Mouse (Mus musculus): ENCODE data around the gene Mbtps2.

Mbtps2 gene

DNA sequence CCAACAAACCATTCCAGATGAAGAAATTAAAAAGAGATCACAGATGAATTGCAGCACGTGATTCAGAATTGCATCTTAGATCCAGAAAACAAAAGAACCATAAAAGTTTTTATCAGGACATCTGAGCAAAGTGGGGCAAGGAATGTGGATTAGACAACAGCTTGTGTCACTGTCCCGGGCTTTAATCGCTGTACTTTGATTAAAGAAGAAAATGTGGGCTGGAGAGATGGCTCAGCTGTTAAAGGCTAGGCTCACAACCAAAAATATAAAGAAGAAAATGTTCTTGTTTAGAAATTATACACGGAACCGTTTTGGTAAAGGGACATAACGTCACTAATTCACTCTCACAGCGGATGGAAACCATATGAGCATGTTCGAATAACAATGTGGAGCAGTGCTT lies 98.5 kb downstream of the Mbtps2 start:
- no peak for DNase-seq

GRCm38 (mm10) chrX:157493159-157493558 lies 105.4 kb downstream of the Mbtps2 start:
- DNase-seq: no peak

DNA sequence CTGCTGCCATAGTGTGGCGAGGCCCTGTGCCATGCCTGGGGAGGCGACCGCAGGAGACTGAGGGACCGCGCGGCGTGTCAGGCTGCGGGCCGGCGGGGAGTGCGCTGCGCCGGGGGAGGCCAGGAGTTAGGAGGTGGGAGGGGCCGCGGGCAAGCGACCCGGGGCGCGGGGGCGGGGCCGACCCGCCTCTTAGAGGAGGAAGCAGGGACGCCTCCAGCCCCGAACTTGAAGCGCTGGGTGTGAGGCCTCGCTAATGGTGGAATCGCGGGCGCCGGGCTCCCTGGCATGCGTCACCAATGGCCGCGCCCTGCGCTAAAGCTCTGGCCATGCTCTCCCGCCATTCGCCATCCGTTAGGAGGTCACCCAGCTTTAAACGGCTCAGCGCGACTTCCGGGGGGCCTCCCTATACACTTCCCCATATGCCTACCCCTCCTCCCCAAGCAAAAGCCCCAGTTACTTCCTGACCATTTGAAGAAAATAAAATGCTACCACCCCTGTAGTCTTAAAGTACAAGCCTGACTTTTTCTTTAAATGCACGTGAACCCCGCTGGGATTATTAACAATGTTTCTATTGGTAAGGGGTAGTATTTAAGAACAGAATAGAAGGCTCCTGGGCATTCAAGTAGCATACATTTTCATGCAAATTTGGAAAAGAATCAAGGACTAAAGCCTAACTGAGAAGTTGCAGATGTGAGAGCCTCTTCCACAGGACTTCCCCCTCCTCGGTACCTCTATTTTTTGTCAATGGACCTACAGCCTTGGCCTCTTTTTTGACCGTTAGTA lies 106.4 kb downstream of the Mbtps2 start, which contains the start of gene Sms:
TSS of gene Sms (minus strand) at position 344 of the 783 bp plus-strand sequence.
- DNase-seq: peak; percentile 51 to 58

GRCm38 (mm10) chrX:157491145-157491935 lies 107.2 kb downstream of the Mbtps2 start:
- DNase-seq: peak; percentile 21 to 23

- DNase-seq: no peak
Observed at GRCm38 (mm10) chrX:157490769-157491144, 107.8 kb downstream of the Mbtps2 start.

DNA sequence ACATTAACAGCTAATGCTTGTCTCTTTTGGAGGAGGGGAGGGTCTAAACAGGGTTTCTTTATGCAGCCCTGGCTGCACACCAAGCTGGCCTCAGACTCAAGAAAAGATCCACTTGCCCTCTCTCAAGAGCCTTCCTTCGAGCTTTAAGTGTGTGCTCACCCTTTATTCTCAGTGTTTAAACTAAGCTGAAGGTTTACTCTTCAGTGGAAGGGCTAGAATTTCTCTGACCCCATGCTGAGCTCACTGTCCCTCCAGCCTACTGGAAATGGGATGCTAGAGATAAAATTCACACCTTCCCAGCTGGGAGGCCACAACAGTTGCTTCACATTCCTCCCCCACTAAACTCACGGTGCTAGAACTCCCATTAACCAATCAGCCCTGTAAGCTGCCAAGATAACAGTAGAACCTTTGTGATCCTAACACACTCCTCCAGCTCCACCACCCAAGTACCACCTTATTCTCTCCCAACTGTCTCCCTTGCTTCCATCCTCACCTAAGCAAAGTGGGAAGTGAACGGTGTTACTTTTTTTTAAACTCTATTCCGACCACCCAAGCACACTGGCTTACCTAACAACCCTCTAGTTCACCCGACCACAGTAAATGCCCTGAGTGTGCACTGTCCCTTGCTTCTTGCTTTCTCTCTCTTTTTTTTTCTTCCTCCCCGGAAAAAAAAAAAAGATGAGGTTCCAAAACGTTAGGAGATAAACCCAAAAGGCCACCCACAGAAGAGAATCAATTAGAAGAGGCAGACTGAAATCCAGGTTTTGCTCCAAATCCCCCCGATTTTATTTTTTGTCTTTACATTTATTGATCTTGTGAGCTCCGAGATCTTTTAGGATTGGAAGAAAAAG lies 108.4 kb downstream of the Mbtps2 start:
- no peak for DNase-seq

DNA sequence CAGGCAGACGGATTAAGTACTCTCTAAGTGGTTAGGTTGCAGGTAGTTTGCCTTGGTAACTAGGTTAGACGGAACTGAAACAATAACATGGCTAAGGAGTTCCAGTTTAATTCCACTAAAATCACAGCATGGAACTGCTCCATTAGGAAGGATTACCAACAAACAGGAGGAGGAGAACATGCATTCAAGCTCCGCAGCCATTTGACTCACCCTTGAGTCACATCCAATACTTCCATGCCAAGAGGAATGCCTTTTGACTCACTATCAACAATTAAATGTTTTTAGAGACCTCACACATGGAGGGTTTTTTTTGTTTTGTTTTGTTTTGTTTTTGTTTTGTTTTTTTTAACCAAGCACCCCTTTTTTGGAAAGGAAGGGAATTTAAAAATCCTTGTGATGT lies 109.7 kb downstream of the Mbtps2 start:
- no peak for DNase-seq

GRCm38 (mm10) chrX:157486765-157487164 lies 111.8 kb downstream of the Mbtps2 start:
- DNase-seq: no peak

Measured in thymus, adult 18-20 months (tissue).